In the genomic region with DNA sequence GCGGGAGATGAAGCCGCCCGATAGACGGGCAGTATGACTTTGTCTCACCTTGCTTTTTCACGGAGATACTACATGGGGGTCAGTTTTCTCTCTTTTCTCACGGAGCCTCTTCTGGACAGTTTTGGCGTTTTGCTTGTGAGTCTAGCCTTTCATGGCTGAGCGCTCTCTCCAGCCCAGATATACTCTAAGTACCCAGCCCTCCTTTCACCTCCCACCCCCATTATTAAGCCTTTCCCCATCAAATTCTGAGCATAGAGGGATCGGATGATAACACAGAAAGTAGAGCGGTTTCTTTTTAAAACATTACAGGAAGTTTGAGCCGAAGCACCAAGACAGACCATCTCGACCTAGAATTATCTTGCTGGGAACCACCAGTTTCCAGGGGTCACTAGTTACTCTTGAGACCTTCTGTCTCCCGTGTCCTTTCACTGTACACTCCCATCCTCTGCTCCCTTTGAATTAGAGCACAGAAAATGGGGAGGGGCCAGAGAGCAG, we compare ENCODE assay signal across 8 mouse cellular contexts. TPM values are rescaled to one million over a fixed set of nuclear protein-coding genes. Genes with fewer than 3 reads are reported as not detected.
DNase-seq lines count a peak whose midpoint lies in the region; ATAC-seq and TF ChIP-seq lines count a peak whose summit lies in the region.

No protein-coding gene starts in this region.

- peak overlapping the region; percentile 84 for H3K4me2 ChIP-seq in hindbrain, embryonic 12.5 days (replicated peaks)
- H3K4me2 ChIP-seq in midbrain, embryonic 12.5 days (replicated peaks) = peak overlapping the region; percentile 59

- H3K9ac ChIP-seq in hindbrain, embryonic 12.5 days = peak overlapping the region; percentile 81
- peak overlapping the region; percentile 83 for H3K9ac ChIP-seq in midbrain, embryonic 12.5 days (replicated peaks)

- no peaks in the 10 kb centered on the region for H3K27me3 ChIP-seq in kidney, adult 2 months (replicated peaks; ENCODE audit: control insufficient read depth, insufficient read depth, low read length)
- no peaks in the 10 kb centered on the region for H3K27me3 ChIP-seq in hindbrain, embryonic 12.5 days
- no peaks in the 10 kb centered on the region for H3K27me3 ChIP-seq in midbrain, embryonic 12.5 days

- no peak for TF ChIP-seq CTCF in kidney, adult 2 months (conservative IDR thresholded peaks at IDR 0.05; ENCODE audit: insufficient read depth, insufficient read length, low read depth, low read length)
- no peak for TF ChIP-seq CTCF in brain, embryonic 14.5 days (IDR thresholded peaks at IDR 0.05; ENCODE audit: borderline replicate concordance, extremely low read depth, insufficient read depth, insufficient read length)

- H3K36me3 ChIP-seq in kidney, adult 2 months (ENCODE audit: control insufficient read depth, insufficient read depth, low read length) = no peaks in the 10 kb centered on the region
- no peaks in the 10 kb centered on the region for H3K36me3 ChIP-seq in hindbrain, embryonic 12.5 days
- H3K36me3 ChIP-seq in midbrain, embryonic 12.5 days = no peaks in the 10 kb centered on the region

- WGBS in kidney, adult 2 months = 3% methylated on average over 13 of the region's 13 CpGs
- WGBS in hindbrain, embryonic 12.5 days = 2% methylated on average over 13 of the region's 13 CpGs
- 3% methylated on average over 13 of the region's 13 CpGs for WGBS in midbrain, embryonic 12.5 days

- peak; percentile 10; the same call in 1 of the 2 replicates for ATAC-seq in hindbrain, embryonic 12.5 days (ENCODE audit: low FRiP score)
- ATAC-seq in midbrain, embryonic 12.5 days (ENCODE audit: low FRiP score, low read depth) = 0 out of 2 replicates have a peak, but pooled peaks have one; percentile 4

- no peak overlapping the region for H3K27ac ChIP-seq in kidney, adult 2 months (ENCODE audit: insufficient read depth, low read depth, low read length)
- 0 out of 2 replicates have a peak overlapping the region, but pooled peaks have one; percentile 88 for H3K27ac ChIP-seq in hindbrain, embryonic 12.5 days
- no peak overlapping the region for H3K27ac ChIP-seq in midbrain, embryonic 12.5 days (replicated peaks)

- no peak for DNase-seq in kidney, adult 2 months
- no peak for DNase-seq in kidney, postnatal 14 days
- peak; percentile 44 for DNase-seq in brain, embryonic 14.5 days (ENCODE audit: low read depth)
- DNase-seq in cerebellum, adult 11-12 months = no peak
- DNase-seq in right cerebral cortex, postnatal 10 days (ENCODE audit: low spot score in 2 of 2) = no peak
- DNase-seq in cerebellum, adult 18-20 months = no peak

- H3K4me1 ChIP-seq in kidney, adult 2 months (ENCODE audit: control insufficient read depth, insufficient read depth, low read length) = no peaks in the 10 kb centered on the region
- peaks cover 8% of the 10 kb centered on the region for H3K4me1 ChIP-seq in hindbrain, embryonic 12.5 days
- H3K4me1 ChIP-seq in midbrain, embryonic 12.5 days = peaks cover 15% of the 10 kb centered on the region

- no peak for TF ChIP-seq POLR2A in kidney, adult 2 months (IDR thresholded peaks at IDR 0.05; ENCODE audit: low read depth, low read length)
- TF ChIP-seq POLR2A in brain, embryonic 14.5 days (IDR thresholded peaks at IDR 0.05; ENCODE audit: borderline replicate concordance, extremely low read depth, insufficient read depth, insufficient read length, poor library complexity, severe bottlenecking) = no peak

- no peaks in the 10 kb centered on the region for H3K9me3 ChIP-seq in hindbrain, embryonic 12.5 days (replicated peaks)
- H3K9me3 ChIP-seq in midbrain, embryonic 12.5 days = no peaks in the 10 kb centered on the region

- peak overlapping the region; percentile 61 for H3K4me3 ChIP-seq in kidney, adult 2 months (ENCODE audit: insufficient read depth, low read depth, low read length)
- peak overlapping the region; percentile 77 for H3K4me3 ChIP-seq in hindbrain, embryonic 12.5 days
- H3K4me3 ChIP-seq in midbrain, embryonic 12.5 days = peak overlapping the region; percentile 74

RNA-seq across cellular contexts. Expression of a gene that starts 2.0 kb away (rescaled TPM):
- polyA plus RNA-seq in kidney, adult 2 months (2012; rRNA removed) = 1.3 and 1.4 TPM in 2 replicates
- 5.0 and 6.2 TPM in 2 replicates for polyA plus RNA-seq in brain, embryonic 14.5 days (2012; rRNA removed)
- polyA plus RNA-seq in hindbrain, embryonic 12.5 days (2016; fragmentation: Nextera tagmentation; extraction: Ambion mirVana) = 3.7 and 4.2 TPM in 2 replicates
- 3.6 and 4.3 TPM in 2 replicates for polyA plus RNA-seq in midbrain, embryonic 12.5 days (2016; fragmentation: Nextera tagmentation; extraction: Ambion mirVana)
